Mouse (Mus musculus) erythroblast, embryonic 14.5 days (primary cell): ENCODE data around the gene Rnf149.

Experiments used
- GATA1 ChIP-seq: IDR thresholded peaks from 2 replicates; pipeline ENCODE4 v1.6.1; 2012; ENCODE audit warnings: low read length, inconsistent platforms, mixed read lengths
- TAL1 ChIP-seq: IDR thresholded peaks from 3 replicates; pipeline ENCODE4 v1.6.1; 2012; ENCODE audit warnings: low read length, inconsistent platforms, mixed read lengths

DNA sequence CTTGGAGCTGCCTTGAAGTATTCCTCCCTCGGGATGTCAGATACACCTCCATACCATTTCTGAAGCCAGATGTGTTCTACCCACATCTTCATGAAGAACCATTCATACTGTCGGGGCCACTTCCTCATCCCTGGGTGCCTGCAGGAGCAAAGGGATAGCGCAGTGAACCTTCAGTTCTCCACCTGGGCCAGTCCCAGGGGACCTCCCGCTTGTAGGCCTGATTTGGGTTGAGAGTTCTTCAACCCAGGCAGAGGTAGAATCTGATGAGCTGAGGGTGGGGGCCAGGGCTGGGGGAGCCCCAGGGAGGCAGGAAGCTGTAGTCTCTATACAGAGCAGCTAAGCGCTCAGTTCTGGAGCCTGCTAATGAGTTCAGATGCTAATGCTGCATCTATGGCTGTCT is 45.9 kb upstream of the Rnf149 start:
- no peak for TF ChIP-seq GATA1
- no peak for TF ChIP-seq TAL1
